ENCODE assay signal across 18 mouse cellular contexts in genomic region chr1:131344691-131345090, GRCm38 (mm10).
DNase-seq lines count a peak whose midpoint lies in the region; ATAC-seq and TF ChIP-seq lines count a peak whose summit lies in the region.
"Had no signal": no experiment of that assay in that cellular context is flagged by ENCODE, and none has a peak within 500 bp of the region (broad histone marks: within the 10 kb centered on the region; RNA-seq: fewer than 3 reads in every experiment).

No protein-coding gene starts in this region.

- TF ChIP-seq EP300 in heart, adult 2 months (IDR thresholded peaks at IDR 0.05; ENCODE audit: insufficient read depth, low read depth, low read length) = 0 out of 2 replicates have a peak, but pooled peaks have one; percentile 21
- 0 out of 2 replicates have a peak, but pooled peaks have one; percentile 38 for TF ChIP-seq EP300 in lung, postnatal 0 days (IDR thresholded peaks at IDR 0.05)

- H3K9ac ChIP-seq in heart, adult 2 months (ENCODE audit: low read depth, low read length) = no peak overlapping the region
- no peak overlapping the region for H3K9ac ChIP-seq in lung, postnatal 0 days (replicated peaks; ENCODE audit: low read depth)
- no peak overlapping the region for H3K9ac ChIP-seq in heart, embryonic 16.5 days (ENCODE audit: low read length)
- H3K9ac ChIP-seq: embryonic facial prominence, embryonic 15.5 days; liver, embryonic 13.5 days; midbrain, embryonic 13.5 days; neural tube, embryonic 15.5 days had no signal

- no peaks in the 10 kb centered on the region for H3K79me2 ChIP-seq in heart, adult 2 months (replicated peaks; ENCODE audit: control insufficient read depth, insufficient read depth, low read length)

- no peak for TF ChIP-seq POLR2A in heart, adult 2 months (IDR thresholded peaks at IDR 0.05; ENCODE audit: insufficient read depth, low read depth, low read length)
- no peak for TF ChIP-seq POLR2A in lung, adult 2 months (IDR thresholded peaks at IDR 0.05; ENCODE audit: borderline replicate concordance, extremely low read depth, low read depth, low read length)

- peak; percentile 41 for TF ChIP-seq CTCF in heart, adult 2 months (IDR thresholded peaks at IDR 0.05)
- TF ChIP-seq CTCF in lung, postnatal 0 days (IDR thresholded peaks at IDR 0.05) = peak; percentile 52
- TF ChIP-seq CTCF in lung, adult 2 months (IDR thresholded peaks at IDR 0.05; ENCODE audit: insufficient read depth, low read length) = no peak

- WGBS in heart, adult 2 months = 36% methylated on average over 2 of the region's 2 CpGs
- WGBS in lung, postnatal 0 days = 48% methylated on average over 2 of the region's 2 CpGs
- 55% methylated on average over 2 of the region's 2 CpGs for WGBS in lung, adult 2 months
- WGBS in heart, embryonic 16.5 days = 60% methylated on average over 2 of the region's 2 CpGs

- intact Hi-C loops in heart, adult 2 months (cut with DNase I) = loop anchor here (5.0 kb wide), 3 partner anchors 83 to 183 kb away; partner anchors contain the start of genes Fam72a and Srgap2

- peaks cover 21% of the 10 kb centered on the region for H3K4me1 ChIP-seq in heart, adult 2 months (ENCODE audit: control insufficient read depth, insufficient read depth, low read length)
- H3K4me1 ChIP-seq in lung, postnatal 0 days (ENCODE audit: insufficient read depth, low read depth, low read length) = peaks cover 12% of the 10 kb centered on the region
- peaks cover 19% of the 10 kb centered on the region for H3K4me1 ChIP-seq in lung, adult 2 months (ENCODE audit: control insufficient read depth, insufficient read depth, low read length)
- peaks cover 29% of the 10 kb centered on the region for H3K4me1 ChIP-seq in heart, embryonic 16.5 days (ENCODE audit: control insufficient read depth, insufficient read depth, low read length)
- H3K4me1 ChIP-seq: liver, embryonic 13.5 days; midbrain, embryonic 13.5 days had no signal

- H3K27ac ChIP-seq in heart, adult 2 months = peak overlapping the region; percentile 82
- H3K27ac ChIP-seq in lung, postnatal 0 days (ENCODE audit: low read length) = no peak overlapping the region
- peak overlapping the region; percentile 64 for H3K27ac ChIP-seq in heart, embryonic 16.5 days (ENCODE audit: low read length)
- H3K27ac ChIP-seq: embryonic facial prominence, embryonic 15.5 days; hindbrain, embryonic 10.5 days; liver, embryonic 13.5 days; macrophage; midbrain, embryonic 13.5 days; neural tube, embryonic 15.5 days had no signal

- no peak for DNase-seq in heart, adult 2 months
- DNase-seq in heart, adult 8-10 months (ENCODE audit: low spot score) = no peak
- peak; percentile 53 for DNase-seq in lung, postnatal 0 days (ENCODE audit: low spot score)
- DNase-seq in lung, adult 2 months = no peak
- DNase-seq in spleen, postnatal 10 days (ENCODE audit: low spot score in 2 of 2) = no peak
- no peak for DNase-seq in frontal cortex, postnatal 14 days (ENCODE audit: low spot score in 2 of 2)
- DNase-seq: B cell, adult 2 months; embryo, embryonic 11 days; left cerebral cortex, postnatal 4 days; liver, embryonic 13.5 days; right cerebral cortex, postnatal 4 days had no signal

- peak; percentile 61 for ATAC-seq in lung, postnatal 0 days
- no peak for ATAC-seq in heart, embryonic 16.5 days (replicated peaks; ENCODE audit: extremely low read depth, insufficient read depth, low FRiP score)
- ATAC-seq: midbrain, embryonic 13.5 days had no signal

- no peaks in the 10 kb centered on the region for H3K9me3 ChIP-seq in lung, postnatal 0 days (ENCODE audit: low read length)
- no peaks in the 10 kb centered on the region for H3K9me3 ChIP-seq in heart, embryonic 16.5 days (replicated peaks; ENCODE audit: control insufficient read depth, low read length)
- H3K9me3 ChIP-seq: embryonic facial prominence, embryonic 15.5 days; hindbrain, embryonic 10.5 days; liver, embryonic 13.5 days; midbrain, embryonic 13.5 days; neural tube, embryonic 15.5 days had no signal

- peaks cover 30% of the 10 kb centered on the region for H3K36me3 ChIP-seq in heart, adult 2 months (ENCODE audit: control insufficient read depth, insufficient read depth, low read length)
- H3K36me3 ChIP-seq in lung, postnatal 0 days (ENCODE audit: insufficient read depth, low read length) = no peaks in the 10 kb centered on the region
- peaks cover 13% of the 10 kb centered on the region for H3K36me3 ChIP-seq in heart, embryonic 16.5 days (ENCODE audit: control insufficient read depth, insufficient read depth)

- H3K4me2 ChIP-seq in lung, postnatal 0 days (replicated peaks; ENCODE audit: low read depth, low read length) = no peak overlapping the region
- no peak overlapping the region for H3K4me2 ChIP-seq in heart, embryonic 16.5 days (ENCODE audit: low read depth, low read length)
- H3K4me2 ChIP-seq: embryonic facial prominence, embryonic 15.5 days; liver, embryonic 13.5 days; midbrain, embryonic 13.5 days; neural tube, embryonic 15.5 days had no signal

- no peaks in the 10 kb centered on the region for H3K27me3 ChIP-seq in heart, adult 2 months (ENCODE audit: control insufficient read depth, insufficient read depth, low read length)
- no peaks in the 10 kb centered on the region for H3K27me3 ChIP-seq in lung, postnatal 0 days (replicated peaks; ENCODE audit: insufficient read depth, low read length)
- no peaks in the 10 kb centered on the region for H3K27me3 ChIP-seq in heart, embryonic 16.5 days (ENCODE audit: control insufficient read depth, insufficient read depth, low read length)
- H3K27me3 ChIP-seq: embryonic facial prominence, embryonic 15.5 days; liver, embryonic 13.5 days; midbrain, embryonic 13.5 days; neural tube, embryonic 15.5 days had no signal

- no peak overlapping the region for H3K4me3 ChIP-seq in heart, adult 2 months
- no peak overlapping the region for H3K4me3 ChIP-seq in lung, postnatal 0 days (ENCODE audit: low read depth, low read length)
- no peak overlapping the region for H3K4me3 ChIP-seq in lung, adult 2 months (replicated peaks; ENCODE audit: extremely low read depth, low read depth, low read length)
- no peak overlapping the region for H3K4me3 ChIP-seq in heart, embryonic 16.5 days (ENCODE audit: low read length)
- H3K4me3 ChIP-seq: embryonic facial prominence, embryonic 15.5 days; hindbrain, embryonic 10.5 days; liver, embryonic 13.5 days; midbrain, embryonic 13.5 days; myocyte; neural tube, embryonic 15.5 days had no signal
